Mouse (Mus musculus) lung, postnatal 36 days (tissue): ENCODE results near the gene Hist1h4f.

Experiments
- DNase-seq: peaks from one replicate; pipeline ENCODE4 v3.0.0; 2022; ENCODE audit warnings: mixed read lengths

Gene Hist1h4f

GRCm38 (mm10) chr13:23506819-23507515, 44.5 kb downstream of the Hist1h4f start:
- DNase-seq: no peak

- peak; percentile 44 for DNase-seq
Observed at GRCm38 (mm10) chr13:23506351-23506750, 45.1 kb downstream of the Hist1h4f start.

DNA sequence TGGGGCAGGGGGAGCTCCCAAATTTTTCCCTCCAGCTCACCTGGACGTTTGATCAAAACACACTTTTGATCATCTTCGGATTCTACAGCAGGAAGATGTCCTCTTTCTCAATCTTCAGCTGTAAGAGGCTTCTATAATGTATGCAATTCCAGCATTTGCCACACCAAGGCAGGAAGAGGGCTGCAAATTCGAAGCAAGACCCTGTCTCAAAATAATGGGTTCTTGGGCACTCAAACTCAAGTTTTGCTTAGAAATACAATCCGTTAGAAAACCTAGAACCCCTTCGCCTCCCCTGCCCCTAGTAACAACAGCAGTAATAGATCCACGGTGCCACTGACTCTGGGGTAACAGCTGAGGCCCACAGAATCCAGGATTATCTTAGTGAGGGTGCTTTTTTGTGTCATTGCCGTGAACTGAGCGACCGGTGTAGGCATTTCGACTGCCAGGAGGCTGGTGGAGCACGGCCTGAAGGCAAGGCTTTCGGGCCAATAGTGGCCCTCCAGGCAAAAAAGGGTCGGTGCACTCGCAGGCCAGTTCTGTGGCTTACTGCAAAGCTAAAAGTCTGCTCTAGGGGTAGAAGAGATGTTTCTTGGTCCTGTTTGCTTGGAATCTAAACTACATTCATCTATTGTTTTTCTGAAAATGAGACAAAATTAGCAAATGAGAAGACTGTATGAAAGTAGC, 45.6 kb downstream of the Hist1h4f start:
- no peak for DNase-seq

DNA sequence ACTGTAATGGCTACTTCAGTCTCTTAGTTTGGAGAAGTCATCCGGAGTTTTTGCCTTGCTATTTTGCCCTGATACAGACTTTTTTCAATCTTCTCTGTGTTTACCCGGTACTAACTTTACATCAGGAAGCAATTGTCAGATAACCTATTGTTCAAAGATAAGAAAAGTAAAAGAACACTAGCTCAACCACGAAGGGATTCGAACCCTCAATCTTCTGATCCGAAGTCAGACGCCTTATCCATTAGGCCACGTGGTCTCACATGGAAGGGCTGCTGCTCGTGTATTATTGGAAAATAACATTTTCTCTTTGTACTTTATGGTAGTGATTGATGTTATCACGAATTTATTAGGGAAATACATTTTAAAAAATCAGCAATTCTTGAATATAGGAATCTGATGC, 47.7 kb downstream of the Hist1h4f start:
- DNase-seq: peak; percentile 70

GRCm38 (mm10) chr13:23502916-23503315, 48.5 kb downstream of the Hist1h4f start:
- no peak for DNase-seq

- no peak for DNase-seq
Observed at GRCm38 (mm10) chr13:23502031-23502567, 49.3 kb downstream of the Hist1h4f start.

- DNase-seq: no peak
Observed at GRCm38 (mm10) chr13:23501511-23501910, 49.9 kb downstream of the Hist1h4f start.
